Mouse (Mus musculus) MEL (cell line): Measurements from ENCODE around the gene Bcl2l14. TPM values are rescaled to one million over a fixed set of nuclear protein-coding genes. Genes with fewer than 3 reads are reported as not detected.

Source experiments
- DNase-seq: peaks from one replicate; pipeline ENCODE4 v3.0.0; 2011; ENCODE audit warnings: low read depth, low spot score
- H3K27ac ChIP-seq: 2 replicates; pipeline ENCODE4 v1.5.1; 2012; ENCODE audit warnings: low read depth, mild to moderate bottlenecking, control low read depth, low read length, moderate library complexity; ENCODE audit not compliant: control insufficient read depth
- H3K27me3 ChIP-seq, 2 experiments: fragments of 150-350 bp in 1 of 2; sonication (generic) in 1 of 2; 2 replicates each; pipeline ENCODE4 v1.6.1; 2012; ENCODE audit warnings: low read length in 2 of 2, mild to moderate bottlenecking in 2 of 2, improper control_type of control experiment in 1 of 2, moderate library complexity in 1 of 2; ENCODE audit not compliant: insufficient read depth in 2 of 2, control insufficient read depth in 1 of 2
- H3K36me3 ChIP-seq, 2 experiments: 2 replicates each; pipeline ENCODE4 v1.6.1; 2012 to 2014; ENCODE audit warnings: low read length in 2 of 2, improper control_type of control experiment in 1 of 2, inconsistent platforms in 1 of 2, mild to moderate bottlenecking in 1 of 2; ENCODE audit not compliant: insufficient read depth in 2 of 2, control insufficient read depth in 1 of 2
- H3K4me1 ChIP-seq, 2 experiments: fragments of 150-350 bp in 1 of 2; sonication (generic) in 1 of 2; 2 replicates each; pipeline ENCODE4 v1.6.1; 2012; ENCODE audit warnings: low read length in 2 of 2, improper control_type of control experiment in 1 of 2, mild to moderate bottlenecking in 1 of 2; ENCODE audit not compliant: insufficient read depth in 2 of 2, control insufficient read depth in 1 of 2
- H3K4me3 ChIP-seq, 2 experiments: fragments of 150-350 bp in 1 of 2; sonication (generic) in 1 of 2; 2 replicates each; pipeline ENCODE4 v1.5.1; 2012; ENCODE audit warnings: low read depth in 2 of 2, low read length in 2 of 2, mild to moderate bottlenecking in 2 of 2, moderate library complexity in 2 of 2, control low read depth in 1 of 2, improper control_type of control experiment in 1 of 2; ENCODE audit not compliant: control insufficient read depth in 1 of 2, insufficient read depth in 1 of 2
- H3K79me2 ChIP-seq: 2 replicates; pipeline ENCODE4 v1.6.1; 2012; ENCODE audit warnings: mild to moderate bottlenecking, low read length, moderate library complexity; ENCODE audit not compliant: control insufficient read depth, poor library complexity, insufficient read depth
- H3K9ac ChIP-seq: 2 replicates; pipeline ENCODE4 v1.6.1; 2012; ENCODE audit warnings: low read depth, mild to moderate bottlenecking, control low read depth, low read length, moderate library complexity; ENCODE audit not compliant: control insufficient read depth, poor library complexity, severe bottlenecking
- H3K9me3 ChIP-seq: fragments of 150-350 bp; sonication (generic); replicated peaks from 2 replicates; pipeline ENCODE4 v1.6.1; 2012; ENCODE audit warnings: mild to moderate bottlenecking, low read length, improper control_type of control experiment, moderate library complexity; ENCODE audit not compliant: insufficient read depth
- CHD1 ChIP-seq: IDR thresholded peaks from 2 replicates; pipeline ENCODE4 v1.6.1; 2012; ENCODE audit warnings: low read depth, mild to moderate bottlenecking, inconsistent platforms, low read length, improper control_type of control experiment
- CHD2 ChIP-seq: IDR thresholded peaks from 2 replicates; pipeline ENCODE4 v1.6.1; 2011; ENCODE audit warnings: low read length, improper control_type of control experiment
- CTCF ChIP-seq, 3 experiments: IDR thresholded peaks in 2 of 3; conservative IDR thresholded peaks in 1 of 3; 2 replicates each; pipeline ENCODE4 v1.5.1; 2011 to 2012; ENCODE audit warnings: low read length in 3 of 3, low read depth in 2 of 3, mild to moderate bottlenecking in 2 of 3, improper control_type of control experiment in 1 of 3, inconsistent platforms in 1 of 3, mixed read lengths in 1 of 3, moderate library complexity in 1 of 3; ENCODE audit not compliant: control insufficient read depth in 1 of 3, insufficient read depth in 1 of 3, poor library complexity in 1 of 3, severe bottlenecking in 1 of 3
- E2F4 ChIP-seq: IDR thresholded peaks from 2 replicates; pipeline ENCODE4 v1.6.1; 2011; ENCODE audit warnings: low read depth, low read length, improper control_type of control experiment, borderline replicate concordance
- ELF1 ChIP-seq: IDR thresholded peaks from 2 replicates; pipeline ENCODE4 v1.6.1; 2014; ENCODE audit warnings: low read depth, mild to moderate bottlenecking, inconsistent platforms, low read length, improper control_type of control experiment, moderate library complexity
- EP300 ChIP-seq, 2 experiments: IDR thresholded peaks; 2 replicates each; pipeline ENCODE4 v1.6.1; 2011; ENCODE audit warnings: improper control_type of control experiment in 2 of 2, low read length in 2 of 2, low read depth in 1 of 2, mild to moderate bottlenecking in 1 of 2
- GABPA ChIP-seq: IDR thresholded peaks from 2 replicates; pipeline ENCODE4 v1.6.1; 2012; ENCODE audit warnings: low read depth, mild to moderate bottlenecking, inconsistent platforms, low read length, improper control_type of control experiment, moderate library complexity
- GATA1 ChIP-seq: IDR thresholded peaks from 2 replicates; pipeline ENCODE4 v1.6.1; 2011; ENCODE audit warnings: low read depth, low read length, improper control_type of control experiment
- KAT2A ChIP-seq: conservative IDR thresholded peaks from 2 replicates; pipeline ENCODE4 v1.6.1; 2012; ENCODE audit warnings: low read depth, low read length, improper control_type of control experiment, inconsistent platforms
- MAFK ChIP-seq: IDR thresholded peaks from 2 replicates; pipeline ENCODE4 v1.6.1; 2011; ENCODE audit warnings: low read depth, mild to moderate bottlenecking, low read length, improper control_type of control experiment, borderline replicate concordance
- MAX ChIP-seq: IDR thresholded peaks from 2 replicates; pipeline ENCODE4 v1.6.1; 2011; ENCODE audit warnings: low read length, improper control_type of control experiment
- MAZ ChIP-seq: IDR thresholded peaks from 2 replicates; pipeline ENCODE4 v1.6.1; 2012; ENCODE audit warnings: low read depth, mild to moderate bottlenecking, inconsistent platforms, low read length, improper control_type of control experiment
- MEF2A ChIP-seq: IDR thresholded peaks from 2 replicates; pipeline ENCODE4 v1.6.1; 2014; ENCODE audit warnings: low read depth, mild to moderate bottlenecking, inconsistent platforms, low read length, improper control_type of control experiment; ENCODE audit not compliant: poor library complexity, insufficient replicate concordance, severe bottlenecking; ENCODE audit errors: extremely low read depth
- MYB ChIP-seq: IDR thresholded peaks from 2 replicates; pipeline ENCODE4 v1.6.1; 2011; ENCODE audit warnings: mild to moderate bottlenecking, low read depth, low read length, improper control_type of control experiment
- NELFE ChIP-seq: IDR thresholded peaks from 2 replicates; pipeline ENCODE4 v1.6.1; 2011; ENCODE audit warnings: low read depth, low read length, improper control_type of control experiment
- NRF1 ChIP-seq: IDR thresholded peaks from 2 replicates; pipeline ENCODE4 v1.6.1; 2014; ENCODE audit warnings: low read depth, mild to moderate bottlenecking, inconsistent platforms, low read length, improper control_type of control experiment, moderate library complexity; ENCODE audit not compliant: poor library complexity, insufficient read depth, severe bottlenecking
- RCOR1 ChIP-seq: IDR thresholded peaks from 2 replicates; pipeline ENCODE4 v1.6.1; 2012; ENCODE audit warnings: low read depth, mild to moderate bottlenecking, inconsistent platforms, low read length, improper control_type of control experiment
- SIN3A ChIP-seq: IDR thresholded peaks from 2 replicates; pipeline ENCODE4 v1.6.1; 2012; ENCODE audit warnings: low read length, improper control_type of control experiment, inconsistent platforms
- SMC3 ChIP-seq: IDR thresholded peaks from 2 replicates; pipeline ENCODE4 v1.6.1; 2011; ENCODE audit warnings: low read depth, low read length, improper control_type of control experiment
- TAL1 ChIP-seq: IDR thresholded peaks from 2 replicates; pipeline ENCODE4 v1.6.1; 2012; ENCODE audit warnings: mild to moderate bottlenecking, inconsistent platforms, low read length, moderate library complexity, mixed read lengths
- TBP ChIP-seq: IDR thresholded peaks from 2 replicates; pipeline ENCODE4 v1.8.0; 2011; ENCODE audit warnings: low read depth, low read length, improper control_type of control experiment
- UBTF ChIP-seq: IDR thresholded peaks from 2 replicates; pipeline ENCODE4 v1.6.1; 2012; ENCODE audit warnings: low read depth, mild to moderate bottlenecking, inconsistent platforms, low read length, improper control_type of control experiment, moderate library complexity, borderline replicate concordance; ENCODE audit not compliant: insufficient read depth
- USF1 ChIP-seq: IDR thresholded peaks from 2 replicates; pipeline ENCODE4 v1.6.1; 2014; ENCODE audit warnings: low read depth, mild to moderate bottlenecking, inconsistent platforms, low read length, improper control_type of control experiment, moderate library complexity
- USF2 ChIP-seq, 2 experiments: IDR thresholded peaks; 2 replicates each; pipeline ENCODE4 v1.6.1; 2011 to 2012; ENCODE audit warnings: improper control_type of control experiment in 2 of 2, low read length in 2 of 2, borderline replicate concordance in 1 of 2, inconsistent platforms in 1 of 2, low read depth in 1 of 2, mild to moderate bottlenecking in 1 of 2; ENCODE audit not compliant: insufficient read depth in 1 of 2
- ZC3H11A ChIP-seq: IDR thresholded peaks from 2 replicates; pipeline ENCODE4 v1.6.1; 2012; ENCODE audit warnings: low read depth, mild to moderate bottlenecking, inconsistent platforms, low read length, improper control_type of control experiment
- ZKSCAN1 ChIP-seq: IDR thresholded peaks from 2 replicates; pipeline ENCODE4 v1.6.1; 2012; ENCODE audit warnings: low read depth, mild to moderate bottlenecking, inconsistent platforms, low read length, improper control_type of control experiment, moderate library complexity
- ZMIZ1 ChIP-seq: IDR thresholded peaks from 2 replicates; pipeline ENCODE4 v1.6.1; 2012; ENCODE audit warnings: low read depth, mild to moderate bottlenecking, inconsistent platforms, low read length, improper control_type of control experiment, moderate library complexity
- polyA plus RNA-seq, 2 experiments: library from polyadenylated mRNA; stranded (reverse) in 1 of 2; unstranded in 1 of 2; fragments of >175 nt in 1 of 2; fragments of >200 nt in 1 of 2; gene quantifications; 2 replicates each; pipeline versions ENCODE4 v1.2.1 to v1.2.4; 2012; ENCODE audit warnings: low replicate concordance in 2 of 2, low read depth in 1 of 2; ENCODE audit not compliant: insufficient read length in 2 of 2, insufficient read depth in 1 of 2, missing spikeins in 1 of 2
- total RNA-seq: library from RNA; depleted of rRNA; stranded (reverse); fragments of 300-350 nt; gene quantifications from 2 replicates; pipeline ENCODE4 v1.2.3, GENCODE M21; 2012; rRNA removed

Bcl2l14 gene
- 0.65 and 1.0 TPM in 2 replicates for total RNA-seq
- polyA plus RNA-seq: 1 to 10 TPM in 1 of 2 experiments, not detected in 1; 1.4 TPM

DNA sequence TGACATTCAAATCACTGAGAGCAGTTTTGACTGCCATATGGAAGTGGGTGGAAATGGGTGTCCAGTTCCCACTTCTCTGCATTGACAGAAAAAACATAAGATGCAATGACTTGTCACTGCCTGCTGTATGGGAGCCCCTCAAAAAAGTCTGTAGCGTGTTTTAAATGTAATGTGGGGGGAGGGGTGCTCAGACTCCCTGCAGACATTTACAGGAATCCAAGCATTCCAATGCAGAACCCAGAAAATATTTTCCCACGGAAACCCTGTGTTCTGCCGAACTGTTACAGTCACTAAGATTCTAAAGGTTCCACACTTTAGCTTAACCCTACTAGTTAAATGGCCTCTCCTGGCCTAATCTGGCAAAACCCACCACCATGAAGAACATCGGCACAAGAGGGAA is at the start of gene Bcl2l14:
Gene Bcl2l14, plus strand, starts transcription at position 301 of the 400 bp plus-strand sequence.
- Histone ChIP-seq H3K79me2 (no peaks in the 10 kb centered on the region), H3K9me3 (no peaks in the 10 kb centered on the region), H3K36me3 (no peaks in the 10 kb centered on the region), H3K27ac (no peak within 1 kb of the TSS), H3K27me3 (0 out of 4 replicates have a peak, but pooled peaks cover 0 to 1% of the 10 kb centered on the region in 2 experiments), H3K9ac (no peak within 1 kb of the TSS), H3K4me1 (no peaks in the 10 kb centered on the region), H3K4me3 (no peak within 1 kb of the TSS)
- TF ChIP-seq ELF1: no peak
- TF ChIP-seq CTCF (IDR thresholded peaks at IDR 0.05 in 2 of 3, conservative IDR thresholded peaks at IDR 0.05 in 1 of 3; ENCODE audit: control insufficient read depth in 1 of 3, insufficient read depth in 1 of 3, low read depth in 2 of 3, low read length in 3 of 3, poor library complexity in 1 of 3, severe bottlenecking in 1 of 3): no peak
- no peak for TF ChIP-seq TAL1
- no peak for TF ChIP-seq MYB
- no peak for TF ChIP-seq USF1
- TF ChIP-seq GABPA: no peak
- TF ChIP-seq ZKSCAN1: no peak
- no peak for TF ChIP-seq CHD1
- no peak for TF ChIP-seq E2F4
- no peak for TF ChIP-seq RCOR1
- no peak for TF ChIP-seq NRF1
- TF ChIP-seq MEF2A: no peak
- no peak for TF ChIP-seq TBP
- no peak for TF ChIP-seq ZMIZ1
- TF ChIP-seq MAX: no peak
- no peak for TF ChIP-seq CHD2
- DNase-seq: no peak

DNA sequence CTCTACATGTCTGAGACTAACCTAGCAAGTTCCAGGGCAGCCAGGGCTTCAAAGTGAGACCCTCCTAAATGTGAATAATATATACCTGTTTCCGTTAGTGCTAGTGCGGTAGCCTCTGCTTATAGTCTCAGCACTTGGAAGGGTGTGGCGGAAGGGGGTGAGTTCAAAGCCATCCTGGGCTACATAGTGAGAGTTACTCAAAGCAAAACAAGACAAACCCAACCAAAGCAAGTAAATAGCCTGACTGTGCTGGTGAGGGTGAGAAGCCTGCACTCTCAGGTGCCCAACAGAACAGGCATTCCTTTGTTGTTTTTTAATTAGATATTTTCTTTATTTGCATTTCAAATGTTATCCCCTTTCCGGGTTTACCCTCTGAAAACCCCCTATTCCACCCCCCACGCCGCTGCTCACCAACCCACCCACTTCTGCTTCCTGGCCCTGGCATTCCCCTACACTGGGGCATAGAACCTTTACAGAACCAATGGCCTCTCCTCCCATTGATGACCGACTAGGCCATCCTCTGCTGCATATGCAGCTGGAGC is 47.5 kb upstream of the Bcl2l14 start:
- TF ChIP-seq GABPA (no peak), MAZ (no peak), MAFK (no peak), CHD1 (no peak), GATA1 (no peak), UBTF (no peak), USF2 (IDR thresholded peaks at IDR 0.05; ENCODE audit: borderline replicate concordance in 1 of 2, insufficient read depth in 1 of 2, low read depth in 1 of 2, low read length in 2 of 2) (no peak), NELFE (no peak), KAT2A (no peak), NRF1 (no peak), EP300 (IDR thresholded peaks at IDR 0.05; ENCODE audit: low read depth in 1 of 2, low read length in 2 of 2) (no peak), ZC3H11A (no peak), CHD2 (no peak), E2F4 (no peak), RCOR1 (no peak), SIN3A (no peak), ZKSCAN1 (no peak), SMC3 (no peak)
- H3K9ac ChIP-seq: no peak overlapping the region
- no peaks in the 10 kb centered on the region for H3K36me3 ChIP-seq
- no peak overlapping the region for H3K27ac ChIP-seq
- no peaks in the 10 kb centered on the region for H3K79me2 ChIP-seq
- no peak for DNase-seq
- no peak overlapping the region for H3K4me3 ChIP-seq
- no peaks in the 10 kb centered on the region; a peak in 1 of 4 replicates for H3K4me1 ChIP-seq
- peaks cover 0 to 1% of the 10 kb centered on the region in 2 experiments; a peak in 2 of 4 replicates for H3K27me3 ChIP-seq
- no peaks in the 10 kb centered on the region for H3K9me3 ChIP-seq
